In the genomic region with DNA sequence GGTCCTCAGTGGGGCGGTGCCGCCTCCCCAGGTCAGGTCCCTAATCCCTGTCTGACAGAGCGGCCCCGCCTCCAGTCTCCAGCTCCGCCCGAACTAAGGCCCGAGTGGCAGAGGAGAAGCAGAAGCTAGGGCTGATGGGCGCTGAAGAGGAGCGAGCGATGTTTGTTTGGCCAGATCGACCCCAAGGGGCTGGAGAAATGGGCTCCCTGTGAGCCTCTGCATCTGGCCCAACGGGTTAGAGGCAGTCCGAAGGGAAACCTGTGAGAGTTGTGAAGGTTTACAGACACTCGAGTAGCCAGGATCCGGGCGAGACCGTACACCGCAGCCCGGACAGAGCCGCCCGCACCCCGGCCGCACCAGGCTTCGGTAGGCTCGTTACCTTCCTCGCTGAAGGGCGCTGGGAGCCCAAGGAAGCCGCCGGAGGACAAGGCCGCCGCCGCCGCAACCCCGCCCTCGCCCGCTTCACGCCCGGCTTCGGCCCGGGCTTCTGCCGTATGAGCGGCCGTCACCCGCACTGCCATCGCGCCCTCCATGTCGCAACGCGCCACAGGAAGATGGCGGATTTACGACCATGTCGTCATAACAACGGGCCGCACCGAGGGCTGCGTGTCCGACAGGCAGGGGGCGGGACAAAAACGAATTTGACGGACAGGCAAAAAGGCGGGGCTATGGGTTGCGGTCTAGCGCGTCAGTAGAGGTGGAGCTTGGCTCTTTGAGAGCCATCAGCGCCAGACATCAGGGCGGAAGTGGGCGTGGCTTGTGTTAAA, we compare ENCODE assay signal across 8 mouse cellular contexts. TPM values are rescaled to one million over a fixed set of nuclear protein-coding genes. Genes with fewer than 3 reads are reported as not detected.
DNase-seq lines count a peak whose midpoint lies in the region; ATAC-seq and TF ChIP-seq lines count a peak whose summit lies in the region.

No protein-coding gene starts in this region.

- peak overlapping the region; percentile 61 for H3K4me3 ChIP-seq in cortical plate, adult 2 months (ENCODE audit: insufficient read depth, low read length)

- peak overlapping the region; percentile 61 for H3K27ac ChIP-seq in cortical plate, adult 2 months (ENCODE audit: insufficient read depth, low read length)

- no peak for TF ChIP-seq CTCF in cortical plate, adult 2 months (IDR thresholded peaks at IDR 0.05; ENCODE audit: extremely low read depth, insufficient read depth, low read length)

- peak; percentile 97 to 99 for DNase-seq in gastrocnemius, adult 8-10 months (ENCODE audit: low spot score in 2 of 2)
- DNase-seq in induced T-regulatory cell, adult 2 months (ENCODE audit: low read depth) = peak; percentile 100
- peak; percentile 98 to 99 for DNase-seq in left cerebral cortex, adult 9 months (ENCODE audit: low spot score in 2 of 2)
- DNase-seq in right cerebral cortex, postnatal 14 days = peak; percentile 97
- DNase-seq in urinary bladder, postnatal 36 days (ENCODE audit: low spot score in 2 of 2) = peak; percentile 100

- TF ChIP-seq POLR2A in cortical plate, adult 2 months (IDR thresholded peaks at IDR 0.05; ENCODE audit: extremely low read depth, insufficient read depth, low read length) = peak; percentile 88; the same call in 1 of the 2 replicates

- H3K4me1 ChIP-seq in cortical plate, adult 2 months (ENCODE audit: control insufficient read depth, insufficient read depth, low read length) = no peaks in the 10 kb centered on the region; the same call in 1 of the 2 replicates

- peak; percentile 90 for ATAC-seq in activated CD4-positive, CD25-positive, alpha-beta regulatory T cell, adult 4 months
- peak; percentile 96 for ATAC-seq in megakaryocyte progenitor cell, adult 5-6 weeks (replicated peaks; ENCODE audit: poor library complexity)

RNA-seq across cellular contexts. Expression of gene Dnase1l2, which starts 12.0 kb away (rescaled TPM):
- 1 to 10 TPM; 1.9 to 3.6 TPM for polyA plus RNA-seq in activated CD4-positive, CD25-positive, alpha-beta regulatory T cell, adult 4 months (2017; shearing (Covaris generic))
- polyA plus RNA-seq in cortical plate, adult 2 months (2012; rRNA removed) = 19.0 and 20.7 TPM in 2 replicates
- 1 to 10 TPM in 1 of 4 experiments, under 1 TPM in 3; 0.15 to 1.0 (median 0.79) TPM for total RNA-seq in gastrocnemius, adult 8-10 months (2022)
- 0.94 and 3.5 TPM in 2 replicates for total RNA-seq in megakaryocyte progenitor cell, adult 5-6 weeks (2015)
- total RNA-seq in megakaryocyte progenitor cell, adult 5-6 weeks (2017) = 2.9 and 4.0 TPM in 2 replicates

RNA-seq across cellular contexts. Expression of gene E4f1, which starts 15.2 kb away (rescaled TPM):
- polyA plus RNA-seq in activated CD4-positive, CD25-positive, alpha-beta regulatory T cell, adult 4 months (2017; shearing (Covaris generic)) = 10 to 100 TPM; 22.6 to 37.5 TPM
- polyA plus RNA-seq in cortical plate, adult 2 months (2012; rRNA removed) = 77.3 and 79.2 TPM in 2 replicates
- total RNA-seq in gastrocnemius, adult 8-10 months (2022) = 10 to 100 TPM; 13.6 to 14.6 (median 14.2) TPM
- 23.3 and 27.5 TPM in 2 replicates for total RNA-seq in megakaryocyte progenitor cell, adult 5-6 weeks (2015)
- 13.6 and 18.7 TPM in 2 replicates for total RNA-seq in megakaryocyte progenitor cell, adult 5-6 weeks (2017)

RNA-seq across cellular contexts. Expression of gene Pgp, which starts 15.3 kb away (rescaled TPM):
- 1 to 10 TPM; 3.3 to 6.2 TPM for polyA plus RNA-seq in activated CD4-positive, CD25-positive, alpha-beta regulatory T cell, adult 4 months (2017; shearing (Covaris generic))
- 97.1 and 99.3 TPM in 2 replicates for polyA plus RNA-seq in cortical plate, adult 2 months (2012; rRNA removed)
- total RNA-seq in gastrocnemius, adult 8-10 months (2022) = 10 to 100 TPM; 55.1 to 60.3 (median 60.2) TPM
- 25.4 and 26.4 TPM in 2 replicates for total RNA-seq in megakaryocyte progenitor cell, adult 5-6 weeks (2015)
- total RNA-seq in megakaryocyte progenitor cell, adult 5-6 weeks (2017) = 16.6 and 21.5 TPM in 2 replicates

RNA-seq across cellular contexts. Expression of gene Bricd5, which starts 18.7 kb away (rescaled TPM):
- polyA plus RNA-seq in activated CD4-positive, CD25-positive, alpha-beta regulatory T cell, adult 4 months (2017; shearing (Covaris generic)) = not detected
- 1.1 and 1.4 TPM in 2 replicates for polyA plus RNA-seq in cortical plate, adult 2 months (2012; rRNA removed)
- total RNA-seq in gastrocnemius, adult 8-10 months (2022) = not detected
- total RNA-seq in megakaryocyte progenitor cell, adult 5-6 weeks (2015) = 0.35 and 0.81 TPM in 2 replicates
- not detected in 2 replicates for total RNA-seq in megakaryocyte progenitor cell, adult 5-6 weeks (2017)

RNA-seq across cellular contexts. Expression of gene Mlst8, which starts 23.9 kb away (rescaled TPM):
- 10 to 100 TPM; 12.6 to 15.3 TPM for polyA plus RNA-seq in activated CD4-positive, CD25-positive, alpha-beta regulatory T cell, adult 4 months (2017; shearing (Covaris generic))
- polyA plus RNA-seq in cortical plate, adult 2 months (2012; rRNA removed) = 37.0 and 39.1 TPM in 2 replicates
- total RNA-seq in gastrocnemius, adult 8-10 months (2022) = 10 to 100 TPM in 2 of 4 experiments, 1 to 10 TPM in 2; 8.2 to 11.3 (median 9.6) TPM
- 9.2 TPM in 2 replicates for total RNA-seq in megakaryocyte progenitor cell, adult 5-6 weeks (2015)
- total RNA-seq in megakaryocyte progenitor cell, adult 5-6 weeks (2017) = 14.9 and 28.9 TPM in 2 replicates

Comparison
In these comparisons a context has a peak if more than half of its experiments do, and no peak if none do; other contexts are left out.
1. Peak in every context shown above with its lines: DNase-seq, ATAC-seq, H3K4me3 ChIP-seq and H3K27ac ChIP-seq.